Comparison of ENCODE assay signal across 9 mouse cellular contexts in genomic region chr4:131860492-131861340, GRCm38 (mm10). TPM values are rescaled to one million over a fixed set of nuclear protein-coding genes. Genes with fewer than 3 reads are reported as not detected.
DNase-seq lines count a peak whose midpoint lies in the region; ATAC-seq and TF ChIP-seq lines count a peak whose summit lies in the region.
"Had no signal": no experiment of that assay in that cellular context is flagged by ENCODE, and none has a peak within 500 bp of the region (broad histone marks: within the 10 kb centered on the region; RNA-seq: fewer than 3 reads in every experiment).

No protein-coding gene starts in this region.

- no peak overlapping the region for H3K27ac ChIP-seq in ES-Bruce4 (ENCODE audit: insufficient read depth, low read length)
- peak overlapping the region; percentile 72 for H3K27ac ChIP-seq in bone marrow macrophage, adult 2 months (ENCODE audit: insufficient read depth, low read depth, low read length)
- no peak overlapping the region for H3K27ac ChIP-seq in embryonic facial prominence, embryonic 15.5 days (replicated peaks)
- peak overlapping the region; percentile 33; the same call in 1 of the 2 replicates for H3K27ac ChIP-seq in heart, embryonic 16.5 days (ENCODE audit: low read length)
- no peak overlapping the region for H3K27ac ChIP-seq in liver, embryonic 15.5 days (replicated peaks)
- H3K27ac ChIP-seq: limb, embryonic 13.5 days had no signal

- no peak overlapping the region for H3K4me2 ChIP-seq in embryonic facial prominence, embryonic 15.5 days (replicated peaks)
- H3K4me2 ChIP-seq in heart, embryonic 16.5 days (ENCODE audit: low read depth, low read length) = no peak overlapping the region
- H3K4me2 ChIP-seq in liver, embryonic 15.5 days = peak overlapping the region; percentile 12
- H3K4me2 ChIP-seq: limb, embryonic 13.5 days had no signal

- no peaks in the 10 kb centered on the region for H3K36me3 ChIP-seq in ES-Bruce4 (ENCODE audit: control insufficient read depth, insufficient read depth, low read length, poor library complexity, severe bottlenecking)
- peaks cover 51% of the 10 kb centered on the region for H3K36me3 ChIP-seq in embryonic facial prominence, embryonic 15.5 days
- H3K36me3 ChIP-seq in heart, embryonic 16.5 days (ENCODE audit: control insufficient read depth, insufficient read depth) = peaks cover 13% of the 10 kb centered on the region
- peaks cover 33% of the 10 kb centered on the region for H3K36me3 ChIP-seq in liver, embryonic 15.5 days (replicated peaks)

- no peak overlapping the region for H3K4me3 ChIP-seq in ES-Bruce4 (ENCODE audit: low read depth, low read length)
- no peak overlapping the region for H3K4me3 ChIP-seq in bone marrow macrophage, adult 2 months (ENCODE audit: insufficient read depth, low read length)
- H3K4me3 ChIP-seq in embryonic facial prominence, embryonic 15.5 days (replicated peaks) = no peak overlapping the region
- no peak overlapping the region for H3K4me3 ChIP-seq in heart, embryonic 16.5 days (ENCODE audit: low read length)
- H3K4me3 ChIP-seq in liver, embryonic 15.5 days (replicated peaks) = no peak overlapping the region
- H3K4me3 ChIP-seq: limb, embryonic 13.5 days had no signal

- TF ChIP-seq POLR2A in ES-Bruce4 (IDR thresholded peaks at IDR 0.05; ENCODE audit: insufficient read depth, low read length) = no peak
- no peak for TF ChIP-seq POLR2A in bone marrow macrophage, adult 2 months (IDR thresholded peaks at IDR 0.05; ENCODE audit: borderline replicate concordance, low read depth, low read length)

- no peaks in the 10 kb centered on the region for H3K9me3 ChIP-seq in ES-Bruce4 (replicated peaks; ENCODE audit: control insufficient read depth, insufficient read depth, low read length, poor library complexity, severe bottlenecking)
- H3K9me3 ChIP-seq in embryonic facial prominence, embryonic 15.5 days (replicated peaks) = no peaks in the 10 kb centered on the region
- H3K9me3 ChIP-seq in heart, embryonic 16.5 days (replicated peaks; ENCODE audit: control insufficient read depth, low read length) = no peaks in the 10 kb centered on the region
- H3K9me3 ChIP-seq in liver, embryonic 15.5 days (replicated peaks) = no peaks in the 10 kb centered on the region
- H3K9me3 ChIP-seq: limb, embryonic 13.5 days had no signal

- peak; percentile 96 for TF ChIP-seq CTCF in ES-Bruce4 (IDR thresholded peaks at IDR 0.05; ENCODE audit: low read depth, low read length)
- TF ChIP-seq CTCF in bone marrow macrophage, adult 2 months (IDR thresholded peaks at IDR 0.05; ENCODE audit: low read depth, low read length) = peak; percentile 96

- peak; percentile 84 to 91 for DNase-seq in kidney, postnatal 36 days
- DNase-seq in thymus, adult 18-20 months = peak; percentile 58 to 62

- TF ChIP-seq EP300 in ES-Bruce4 (IDR thresholded peaks at IDR 0.05; ENCODE audit: insufficient read depth, low read depth, low read length) = no peak

- H3K4me1 ChIP-seq in ES-Bruce4 (ENCODE audit: control insufficient read depth, insufficient read depth, low read length) = no peaks in the 10 kb centered on the region
- peaks cover 40% of the 10 kb centered on the region for H3K4me1 ChIP-seq in bone marrow macrophage, adult 2 months (ENCODE audit: control insufficient read depth, insufficient read depth, low read length)
- H3K4me1 ChIP-seq in embryonic facial prominence, embryonic 15.5 days = no peaks in the 10 kb centered on the region
- no peaks in the 10 kb centered on the region for H3K4me1 ChIP-seq in heart, embryonic 16.5 days (ENCODE audit: control insufficient read depth, insufficient read depth, low read length)
- H3K4me1 ChIP-seq in liver, embryonic 15.5 days (replicated peaks) = 0 out of 2 replicates have a peak, but pooled peaks cover 3% of the 10 kb centered on the region
- H3K4me1 ChIP-seq: limb, embryonic 13.5 days had no signal

- 0 out of 2 replicates have a peak, but pooled peaks have one; percentile 44 for ATAC-seq in embryonic facial prominence, embryonic 15.5 days (ENCODE audit: insufficient number of reproducible peaks, low FRiP score, low TSS enrichment, low read depth)
- 0 out of 2 replicates have a peak, but pooled peaks have one; percentile 49 for ATAC-seq in heart, embryonic 16.5 days (replicated peaks; ENCODE audit: extremely low read depth, insufficient read depth, low FRiP score)
- 0 out of 2 replicates have a peak, but pooled peaks have one; percentile 32 for ATAC-seq in liver, embryonic 15.5 days (ENCODE audit: insufficient read depth)
- ATAC-seq in neutrophil, adult 5-6 weeks (ENCODE audit: extremely low read depth, insufficient number of reproducible peaks, low FRiP score, poor library complexity, severe bottlenecking) = peak; percentile 81

- H3K27me3 ChIP-seq in ES-Bruce4 (ENCODE audit: control insufficient read depth, insufficient read depth, low read length, poor library complexity, severe bottlenecking) = no peaks in the 10 kb centered on the region
- no peaks in the 10 kb centered on the region for H3K27me3 ChIP-seq in embryonic facial prominence, embryonic 15.5 days
- no peaks in the 10 kb centered on the region for H3K27me3 ChIP-seq in heart, embryonic 16.5 days (ENCODE audit: control insufficient read depth, insufficient read depth, low read length)
- H3K27me3 ChIP-seq in liver, embryonic 15.5 days = no peaks in the 10 kb centered on the region
- H3K27me3 ChIP-seq: limb, embryonic 13.5 days had no signal

- WGBS in embryonic facial prominence, embryonic 15.5 days = 40% methylated on average over 15 of the region's 15 CpGs
- 40% methylated on average over 15 of the region's 15 CpGs for WGBS in heart, embryonic 16.5 days
- WGBS in liver, embryonic 15.5 days (ENCODE audit: insufficient replicate concordance) = 32% methylated on average over 15 of the region's 15 CpGs

- H3K9ac ChIP-seq in ES-Bruce4 (ENCODE audit: low read depth, poor library complexity, severe bottlenecking) = no peak overlapping the region
- H3K9ac ChIP-seq in embryonic facial prominence, embryonic 15.5 days = no peak overlapping the region
- no peak overlapping the region for H3K9ac ChIP-seq in heart, embryonic 16.5 days (ENCODE audit: low read length)
- no peak overlapping the region for H3K9ac ChIP-seq in liver, embryonic 15.5 days

RNA-seq across cellular contexts. Expression of gene Srsf4, which starts 12.7 kb away (rescaled TPM):
- polyA plus RNA-seq in ES-Bruce4 (2011; ENCODE audit: insufficient read depth, insufficient read length, low read depth, missing spikeins) = 71.4 and 74.5 TPM in 2 replicates
- 51.8 and 56.0 TPM in 2 replicates for polyA plus RNA-seq in bone marrow macrophage, adult 2 months (2012; ENCODE audit: insufficient read depth, insufficient read length, missing spikeins)
- polyA plus RNA-seq in embryonic facial prominence, embryonic 15.5 days (2015; fragmentation: Nextera tagmentation; extraction: Ambion mirVana) = 101 and 103 TPM in 2 replicates
- polyA plus RNA-seq in heart, embryonic 16.5 days (2015; fragmentation: Nextera tagmentation; extraction: Ambion mirVana) = 74.4 and 76.8 TPM in 2 replicates
- polyA plus RNA-seq in liver, embryonic 15.5 days (2015; fragmentation: Nextera tagmentation; extraction: Ambion mirVana) = 58.4 and 61.1 TPM in 2 replicates
- total RNA-seq in neutrophil, adult 5-6 weeks (2017) = 65.4 and 66.6 TPM in 2 replicates

RNA-seq across cellular contexts. Expression of gene Mecr, which starts 17.4 kb away (rescaled TPM):
- 15.6 and 17.9 TPM in 2 replicates for polyA plus RNA-seq in ES-Bruce4 (2011; ENCODE audit: insufficient read depth, insufficient read length, low read depth, missing spikeins)
- polyA plus RNA-seq in bone marrow macrophage, adult 2 months (2012; ENCODE audit: insufficient read depth, insufficient read length, missing spikeins) = 17.5 and 24.5 TPM in 2 replicates
- 41.9 and 49.7 TPM in 2 replicates for polyA plus RNA-seq in embryonic facial prominence, embryonic 15.5 days (2015; fragmentation: Nextera tagmentation; extraction: Ambion mirVana)
- polyA plus RNA-seq in heart, embryonic 16.5 days (2015; fragmentation: Nextera tagmentation; extraction: Ambion mirVana) = 45.6 and 48.4 TPM in 2 replicates
- polyA plus RNA-seq in liver, embryonic 15.5 days (2015; fragmentation: Nextera tagmentation; extraction: Ambion mirVana) = 34.0 and 34.9 TPM in 2 replicates
- total RNA-seq in neutrophil, adult 5-6 weeks (2017) = 10.5 and 15.0 TPM in 2 replicates

RNA-seq across cellular contexts. Expression of gene Ptpru, which starts 22.6 kb away (rescaled TPM):
- 12.1 and 12.8 TPM in 2 replicates for polyA plus RNA-seq in ES-Bruce4 (2011; ENCODE audit: insufficient read depth, insufficient read length, low read depth, missing spikeins)
- 0.55 TPM in 1 of 2 replicates, not detected in the other for polyA plus RNA-seq in bone marrow macrophage, adult 2 months (2012; ENCODE audit: insufficient read depth, insufficient read length, missing spikeins)
- 26.7 and 27.4 TPM in 2 replicates for polyA plus RNA-seq in embryonic facial prominence, embryonic 15.5 days (2015; fragmentation: Nextera tagmentation; extraction: Ambion mirVana)
- polyA plus RNA-seq in heart, embryonic 16.5 days (2015; fragmentation: Nextera tagmentation; extraction: Ambion mirVana) = 1.5 and 2.4 TPM in 2 replicates
- polyA plus RNA-seq in liver, embryonic 15.5 days (2015; fragmentation: Nextera tagmentation; extraction: Ambion mirVana) = 2.4 and 3.0 TPM in 2 replicates
- not detected in 2 replicates for total RNA-seq in neutrophil, adult 5-6 weeks (2017)

Comparison
In these comparisons a context has a peak if more than half of its experiments do, and no peak if none do; other contexts are left out.
1. H3K27ac ChIP-seq: peak in bone marrow macrophage, adult 2 months (single experiment) and heart, embryonic 16.5 days (single experiment); none in ES-Bruce4 (single experiment), embryonic facial prominence, embryonic 15.5 days (single experiment) and liver, embryonic 15.5 days (single experiment).
2. Peak in every context shown above with its lines, with median percentiles within 50 percentile points of each other: ATAC-seq.